In the genomic region with DNA sequence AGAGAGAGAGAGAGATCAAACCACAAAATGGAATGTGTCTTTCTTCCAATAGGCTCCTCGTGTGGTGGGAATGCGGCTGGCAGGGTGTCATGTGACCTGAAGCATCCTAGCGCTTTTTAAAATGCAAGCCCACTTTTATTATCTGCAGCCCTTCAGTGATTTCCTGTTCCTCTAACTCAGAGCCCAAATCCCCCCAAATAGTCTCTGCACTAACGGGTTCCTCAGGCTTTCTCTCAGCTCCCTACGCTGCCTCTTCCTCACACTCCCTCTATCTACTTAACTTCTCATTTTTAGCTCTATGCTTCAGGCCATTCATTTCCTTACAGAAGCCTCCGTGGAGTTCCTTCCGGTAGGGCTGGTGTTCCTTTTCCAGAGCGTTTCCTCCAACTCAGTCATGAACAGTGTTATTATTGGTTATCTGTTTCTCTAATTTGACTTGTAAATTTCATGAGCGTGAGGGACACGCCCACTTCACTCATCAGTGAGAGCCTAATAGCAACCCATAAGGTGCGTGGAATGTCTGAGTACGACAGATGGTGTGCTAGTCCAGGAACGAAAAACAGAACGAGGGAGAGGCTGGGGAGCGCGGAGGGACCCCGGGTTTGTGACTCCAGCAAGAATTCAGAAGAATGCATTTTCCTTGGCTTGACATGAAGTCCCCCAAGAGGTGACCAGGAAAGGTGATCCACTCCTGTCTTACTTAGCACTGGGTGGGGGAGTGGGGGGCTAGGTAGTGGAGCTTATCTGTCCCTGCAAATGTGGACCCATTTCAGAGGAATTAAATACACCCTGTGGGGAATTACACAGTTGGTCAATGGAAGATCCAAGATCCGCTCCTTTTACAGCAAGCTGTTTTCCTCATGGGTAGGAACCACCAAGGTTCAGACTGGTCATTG, we compare ENCODE assay signal across 9 mouse cellular contexts. TPM values are rescaled to one million over a fixed set of nuclear protein-coding genes. Genes with fewer than 3 reads are reported as not detected.
DNase-seq lines count a peak whose midpoint lies in the region; ATAC-seq and TF ChIP-seq lines count a peak whose summit lies in the region.
"Had no signal": no experiment of that assay in that cellular context is flagged by ENCODE, and none has a peak within 500 bp of the region (broad histone marks: within the 10 kb centered on the region; RNA-seq: fewer than 3 reads in every experiment).

No protein-coding gene starts in this region.

- H3K9ac ChIP-seq in intestine, embryonic 16.5 days (ENCODE audit: low read depth, low read length): peak overlapping the region; percentile 42; the same call in 1 of the 2 replicates
- H3K9ac ChIP-seq in liver, embryonic 14.5 days (replicated peaks): no peak overlapping the region; the same call in 1 of the 2 replicates

- H3K4me2 ChIP-seq in intestine, embryonic 16.5 days (ENCODE audit: low read depth, low read length): peak overlapping the region; percentile 68
- peak overlapping the region; percentile 69 for H3K4me2 ChIP-seq in liver, embryonic 14.5 days (ENCODE audit: low read depth)

- WGBS in intestine, embryonic 16.5 days: 17% methylated on average over 18 of the region's 18 CpGs
- 6% methylated on average over 18 of the region's 18 CpGs for WGBS in liver, embryonic 14.5 days (ENCODE audit: insufficient replicate concordance)

- ATAC-seq in erythroblast, adult 5-6 weeks (replicated peaks; ENCODE audit: low FRiP score, poor library complexity, severe bottlenecking): peak; percentile 52
- peak; percentile 80 for ATAC-seq in intestine, embryonic 16.5 days
- peak; percentile 77 for ATAC-seq in liver, embryonic 14.5 days (ENCODE audit: insufficient read depth)
- ATAC-seq: Patski had no signal

- no peaks in the 10 kb centered on the region for H3K36me3 ChIP-seq in intestine, embryonic 16.5 days (ENCODE audit: control insufficient read depth, insufficient read depth, low read length)
- no peaks in the 10 kb centered on the region for H3K36me3 ChIP-seq in liver, embryonic 14.5 days (replicated peaks; ENCODE audit: control insufficient read depth, insufficient read depth, low read depth)

- H3K4me1 ChIP-seq in intestine, embryonic 16.5 days (ENCODE audit: control insufficient read depth, insufficient read depth, low read length): peaks cover 6% of the 10 kb centered on the region
- peaks cover 0 to 17% of the 10 kb centered on the region in 2 experiments; a peak in 2 of 4 replicates for H3K4me1 ChIP-seq in liver, embryonic 14.5 days (replicated peaks; ENCODE audit: control insufficient read depth in 2 of 2, insufficient read depth in 2 of 2, low read length in 1 of 2)

- peak overlapping the region; percentile 36 for H3K4me3 ChIP-seq in intestine, embryonic 16.5 days (ENCODE audit: low read length)
- H3K4me3 ChIP-seq in liver, embryonic 14.5 days (ENCODE audit: insufficient read depth in 1 of 2, low read depth in 2 of 2, low read length in 2 of 2): peak overlapping the region; percentile 50 to 64

- no peak for TF ChIP-seq EP300 in liver, embryonic 14.5 days (IDR thresholded peaks at IDR 0.05; ENCODE audit: low read depth)

- no peak overlapping the region for H3K27ac ChIP-seq in intestine, embryonic 16.5 days (ENCODE audit: low read length)
- no peak overlapping the region for H3K27ac ChIP-seq in liver, embryonic 14.5 days

- no peaks in the 10 kb centered on the region for H3K27me3 ChIP-seq in intestine, embryonic 16.5 days (replicated peaks; ENCODE audit: control insufficient read depth, insufficient read depth, low read length)
- H3K27me3 ChIP-seq in liver, embryonic 14.5 days (ENCODE audit: control insufficient read depth, insufficient read depth, low read length): no peaks in the 10 kb centered on the region

- peak; percentile 91 for DNase-seq in heart, adult 11 months
- no peak for DNase-seq in heart, postnatal 25 days (ENCODE audit: low spot score)
- DNase-seq in MEL-GATA-1-ER (ENCODE audit: extremely low read depth, low read depth): peak; percentile 96
- DNase-seq in liver, embryonic 14.5 days (ENCODE audit: low read depth in 3 of 3, low spot score in 3 of 3): peak; percentile 58 to 68 (median 61)
- DNase-seq in retina, postnatal 1 day: peak; percentile 56
- no peak for DNase-seq in adrenal gland, adult 18-20 months (ENCODE audit: low spot score in 2 of 2)

- no peak for TF ChIP-seq CTCF in liver, embryonic 14.5 days (IDR thresholded peaks at IDR 0.05; ENCODE audit: low read depth)

- intact Hi-C loops in heart, postnatal 25 days (cut with DNase I): no loop called here

- H3K9me3 ChIP-seq in intestine, embryonic 16.5 days (ENCODE audit: control insufficient read depth, low read length): no peaks in the 10 kb centered on the region
- no peaks in the 10 kb centered on the region for H3K9me3 ChIP-seq in liver, embryonic 14.5 days (ENCODE audit: control insufficient read depth, low read length)

RNA-seq across cellular contexts. Expression of gene Cpsf6, which starts 38.2 kb away (rescaled TPM):
- 10 to 100 TPM; 27.9 to 35.2 TPM for total RNA-seq in heart, postnatal 25 days (2021)
- 37.6 and 47.7 TPM in 2 replicates for total RNA-seq in erythroblast, adult 5-6 weeks (2015; ENCODE audit: low replicate concordance)
- 36.5 and 47.0 TPM in 2 replicates for total RNA-seq in erythroblast, adult 5-6 weeks (2017; ENCODE audit: low replicate concordance)
- 105 and 110 TPM in 2 replicates for polyA plus RNA-seq in intestine, embryonic 16.5 days (2015; fragmentation: Nextera tagmentation; extraction: Ambion mirVana)
- polyA plus RNA-seq in liver, embryonic 14.5 days (2012; rRNA removed): 22.8 and 27.5 TPM in 2 replicates
- 51.7 and 54.5 TPM in 2 replicates for polyA plus RNA-seq in liver, embryonic 14.5 days (2014; fragmentation: Nextera tagmentation; extraction: Ambion mirVana)
- 10 to 100 TPM; 79.2 to 79.5 TPM for total RNA-seq in adrenal gland, adult 18-20 months (2021)

Comparison
In these comparisons a context has a peak if more than half of its experiments do, and no peak if none do; other contexts are left out.
1. DNase-seq: peak in heart, adult 11 months (single experiment), MEL-GATA-1-ER (single experiment), liver, embryonic 14.5 days (3 of 3) and retina, postnatal 1 day (single experiment); none in heart, postnatal 25 days (single experiment) and adrenal gland, adult 18-20 months (0 of 2).
2. Peak in every context shown above with its lines, with median percentiles within 50 percentile points of each other: ATAC-seq.